Mouse (Mus musculus): Measurements from ENCODE around the gene Rps21.

DNA sequence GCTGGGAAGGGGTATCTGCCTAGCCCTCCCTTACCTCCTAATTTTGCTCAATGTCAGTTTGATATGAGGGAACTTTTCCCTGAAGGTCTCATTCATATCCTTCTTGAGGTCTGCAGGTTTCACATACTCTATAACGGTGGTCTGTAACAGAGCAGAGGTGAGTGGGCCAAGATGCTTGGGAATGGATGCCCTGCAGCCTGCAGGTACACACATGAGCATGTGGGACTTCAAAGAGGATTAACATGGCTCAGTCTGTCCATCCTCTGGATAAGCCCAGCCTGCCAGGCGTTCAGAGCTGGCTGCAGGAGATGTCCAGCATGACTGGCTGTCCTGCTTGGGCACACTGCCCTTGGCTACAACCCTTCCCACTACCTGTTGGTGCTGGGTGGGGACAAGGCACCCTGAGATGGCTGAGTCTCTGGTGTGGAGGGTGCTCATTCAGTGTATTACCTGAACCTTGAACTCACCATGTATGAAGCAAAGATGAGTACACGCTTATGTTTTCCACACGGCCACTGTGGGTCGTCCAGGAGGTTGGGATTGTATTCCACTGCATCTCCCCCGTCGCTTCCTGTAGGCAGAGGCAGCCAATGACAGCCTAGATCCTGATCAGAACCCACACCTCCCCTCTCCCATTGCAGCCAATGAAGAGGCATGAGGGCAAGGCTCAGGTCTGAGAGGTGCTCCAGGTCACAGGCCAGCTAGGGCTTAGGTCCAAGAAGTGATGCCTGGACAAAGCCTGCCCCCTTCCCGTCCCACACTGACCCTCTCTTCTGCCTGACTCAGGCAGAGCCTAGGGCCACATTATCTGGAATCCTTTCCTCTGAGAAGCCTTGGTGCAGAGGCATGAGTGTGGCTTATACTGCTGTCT lies 3.7 kb downstream of the Rps21 start:
- TF ChIP-seq POLR2A (IDR thresholded peaks at IDR 0.05; ENCODE audit: extremely low read depth, insufficient read depth, low read length): 0 out of 2 replicates have a peak, but pooled peaks have one; percentile 21
- TF ChIP-seq CTCF (IDR thresholded peaks at IDR 0.05; ENCODE audit: extremely low read depth, insufficient read depth, low read length): no peak
